Mouse (Mus musculus): Measurements from ENCODE around the gene Pik3r1.
A peak's percentile ranks its signal among the peaks of the same experiment; 100 is the strongest.

The Pik3r1 gene

DNA sequence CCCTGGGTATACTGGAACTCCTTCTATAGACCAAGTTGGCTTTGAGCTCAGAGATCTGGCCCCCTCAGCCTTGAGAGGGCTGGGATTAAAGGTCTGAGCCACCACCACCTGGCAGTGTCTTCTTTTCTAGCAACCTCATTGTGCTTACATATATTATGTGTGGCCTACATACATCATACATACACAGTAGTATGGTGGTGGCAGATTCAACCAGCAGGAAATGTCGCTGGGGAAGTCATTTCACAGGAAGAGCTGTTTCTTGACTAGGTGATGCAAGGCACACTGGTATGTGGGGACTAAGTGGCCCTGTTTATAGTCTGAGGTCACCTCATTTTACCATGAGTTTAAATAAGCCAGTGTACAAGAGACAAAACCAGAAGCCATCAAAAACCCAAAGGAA is 87.9 kb downstream of the Pik3r1 start:
- no peak for DNase-seq (ENCODE audit: low spot score)

DNA sequence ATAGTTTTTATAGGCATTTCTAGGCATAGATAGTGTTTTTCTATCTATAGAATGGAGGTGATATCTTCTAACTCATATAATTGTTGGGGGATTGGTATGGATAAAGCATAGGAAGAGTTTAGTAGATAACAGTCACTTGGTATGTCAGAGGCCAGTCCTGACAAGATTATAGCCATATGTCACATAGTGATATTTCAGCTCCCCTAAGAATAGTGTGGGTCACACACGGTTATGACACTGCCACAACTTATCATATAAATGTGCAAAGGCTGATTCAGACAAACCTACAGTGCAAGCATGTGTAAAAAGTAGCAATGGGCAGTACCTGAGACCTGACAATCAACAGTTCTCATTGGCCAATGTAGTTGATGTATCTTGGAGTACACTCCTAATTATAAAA is 89.0 kb downstream of the Pik3r1 start:
- DNase-seq (ENCODE audit: low spot score) = no peak

DNA sequence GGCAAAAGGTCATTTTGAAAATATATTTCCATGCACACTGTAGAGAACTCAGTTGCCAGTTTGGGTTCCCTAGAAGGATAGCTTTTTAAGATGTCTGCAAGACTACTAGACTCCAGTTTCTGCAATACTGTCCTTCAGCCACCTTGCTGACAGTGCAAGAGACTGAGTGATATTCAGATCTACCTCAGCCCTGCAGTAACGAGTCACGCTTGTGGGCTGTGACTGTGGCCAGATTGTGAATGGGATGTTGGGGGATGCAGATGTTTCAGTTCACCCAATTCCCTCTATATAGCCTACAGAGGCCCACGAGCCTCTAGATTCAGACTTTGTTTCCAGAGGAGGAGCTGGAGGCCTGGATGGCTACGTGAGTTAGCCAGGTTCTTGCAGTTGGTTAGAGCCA is 90.0 kb downstream of the Pik3r1 start:
- no peak for DNase-seq (ENCODE audit: low spot score)

DNA sequence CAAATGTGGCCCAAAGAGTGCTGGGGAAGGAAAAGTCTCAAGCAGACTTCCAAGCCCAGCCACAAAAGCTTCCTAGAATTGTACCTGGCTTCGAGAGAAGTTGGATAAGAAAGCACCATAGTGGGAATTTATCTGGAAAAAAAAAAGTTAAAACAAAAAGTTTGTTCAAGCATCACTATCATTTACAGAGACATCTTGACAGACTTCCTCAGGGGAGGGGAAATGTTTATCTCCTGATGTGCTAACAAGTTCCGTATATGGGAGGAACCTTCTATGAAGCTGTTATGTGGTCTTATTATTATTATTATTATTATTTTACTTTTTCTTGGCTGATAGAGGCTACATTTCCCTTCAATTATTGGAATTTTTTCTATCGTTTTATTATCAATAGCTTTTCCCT is 94.1 kb downstream of the Pik3r1 start:
- DNase-seq (ENCODE audit: low spot score) = no peak

DNA sequence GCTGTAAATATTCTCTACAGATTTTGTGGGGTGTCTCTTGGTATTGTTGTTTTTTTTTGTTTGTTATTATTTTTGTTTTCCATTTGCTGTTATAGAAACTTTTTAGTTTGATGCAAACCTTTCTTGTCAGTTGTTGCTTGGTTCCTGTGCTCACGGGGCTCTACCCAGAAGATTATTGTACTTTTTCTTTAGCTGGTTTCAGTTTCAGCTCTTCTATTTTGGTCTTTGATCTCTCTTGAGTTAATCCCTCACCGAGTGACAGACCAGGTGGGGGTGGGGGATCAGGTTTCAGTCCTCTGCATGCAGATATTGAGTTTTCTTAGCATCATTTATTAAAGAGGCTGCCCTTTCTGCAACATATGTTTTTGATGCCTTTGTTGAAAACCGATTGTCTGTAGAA is 99.2 kb downstream of the Pik3r1 start:
- DNase-seq (ENCODE audit: low spot score) = no peak

DNA sequence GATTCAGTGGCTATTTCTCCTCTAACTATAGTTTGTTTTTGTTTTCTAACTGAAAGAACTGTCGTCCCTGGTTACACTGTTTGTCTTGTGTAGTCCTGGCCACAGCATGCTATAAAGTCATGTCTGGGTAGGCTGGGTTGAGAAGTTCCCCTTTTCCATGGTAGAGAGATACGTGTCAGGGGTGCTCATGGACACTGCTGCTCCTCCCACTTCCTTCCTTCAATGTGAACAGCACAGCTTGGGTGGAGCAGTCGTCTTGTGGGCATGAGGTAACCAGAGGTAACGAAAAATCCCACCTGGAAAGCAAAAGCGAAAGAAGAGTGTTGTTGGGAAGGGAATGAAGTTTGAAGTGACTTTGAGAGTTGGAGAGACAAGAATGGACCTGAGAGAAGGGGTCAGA is 104.0 kb downstream of the Pik3r1 start:
- no peak for DNase-seq (ENCODE audit: low spot score)

DNA sequence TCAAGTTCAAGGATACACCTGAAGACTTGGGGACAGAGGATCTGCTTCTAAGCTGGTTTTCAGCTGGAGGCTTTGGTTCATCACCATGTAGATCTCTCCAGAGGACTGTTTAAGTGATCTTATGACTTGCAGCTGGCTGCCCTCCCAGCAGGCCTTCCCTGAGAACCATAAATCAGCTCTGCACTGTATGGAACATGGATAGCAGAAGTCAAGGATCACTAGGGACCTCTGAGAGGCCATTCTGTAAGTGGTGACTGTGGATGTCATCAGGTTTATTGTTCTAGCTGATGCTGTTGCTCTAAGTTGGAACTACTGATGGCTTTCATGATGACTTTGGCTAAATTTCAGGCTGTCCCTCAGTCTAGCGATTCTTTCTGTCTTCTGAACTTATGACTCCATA is 105.1 kb downstream of the Pik3r1 start:
- no peak for DNase-seq (ENCODE audit: low spot score)

DNA sequence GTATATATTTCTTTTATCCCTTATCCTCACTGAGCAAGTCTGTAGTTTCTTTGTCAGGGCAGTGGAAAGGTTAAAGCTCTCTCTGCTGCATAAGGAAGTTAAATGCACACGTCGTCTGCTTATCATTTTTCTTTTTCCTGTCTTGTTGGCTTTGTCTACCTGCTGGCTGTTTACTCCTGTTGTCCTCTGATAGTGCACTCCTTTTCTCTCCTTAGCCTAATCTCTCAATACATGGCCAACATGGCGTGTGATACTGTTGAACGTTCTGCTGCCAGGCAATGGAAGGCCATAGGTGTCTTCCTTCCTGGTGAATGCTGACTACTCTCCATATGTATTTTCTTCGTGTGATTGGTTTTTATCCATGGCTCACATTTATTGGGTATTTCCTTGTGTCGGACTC is 106.5 kb downstream of the Pik3r1 start:
- no peak for DNase-seq (ENCODE audit: low spot score)

DNA sequence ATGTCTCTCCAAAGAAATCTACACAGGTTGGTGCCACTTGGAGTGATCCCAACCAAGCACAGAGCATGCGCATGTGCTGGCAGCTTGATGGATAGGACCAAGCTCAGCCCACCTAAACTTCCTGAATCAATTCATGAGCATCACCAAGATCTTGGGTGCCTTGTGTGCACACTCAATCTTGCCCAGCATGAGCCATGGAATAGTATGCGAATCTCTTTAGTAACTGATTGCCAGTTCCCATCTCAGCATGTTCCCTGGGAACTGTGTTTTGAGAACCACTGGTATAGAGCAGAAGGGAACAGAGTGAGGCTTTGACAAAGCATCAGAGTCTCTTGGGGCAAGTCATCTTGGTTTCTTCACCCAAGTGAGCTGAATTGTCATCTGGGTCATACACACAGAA is 107.8 kb downstream of the Pik3r1 start:
- no peak for DNase-seq (ENCODE audit: low spot score)

DNA sequence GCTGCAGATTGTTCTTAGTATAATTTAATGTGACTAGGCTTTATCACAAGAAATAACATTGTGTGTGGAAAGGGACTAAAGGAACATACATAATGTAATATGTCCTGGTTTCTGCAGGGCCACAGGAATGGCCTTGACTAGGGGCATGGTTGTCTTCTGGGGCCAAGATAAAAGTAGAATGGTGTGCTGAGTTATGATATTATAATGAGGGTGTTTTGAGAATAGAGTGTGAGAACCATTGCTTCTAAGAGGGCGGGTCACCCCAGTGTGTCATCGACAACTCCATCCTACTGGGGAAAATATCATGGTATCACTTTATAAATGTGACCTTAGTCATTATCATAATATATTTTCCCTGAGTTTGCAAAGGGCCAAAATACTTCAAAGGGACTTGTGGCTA is 115.9 kb downstream of the Pik3r1 start:
- DNase-seq (ENCODE audit: low spot score) = no peak

DNA sequence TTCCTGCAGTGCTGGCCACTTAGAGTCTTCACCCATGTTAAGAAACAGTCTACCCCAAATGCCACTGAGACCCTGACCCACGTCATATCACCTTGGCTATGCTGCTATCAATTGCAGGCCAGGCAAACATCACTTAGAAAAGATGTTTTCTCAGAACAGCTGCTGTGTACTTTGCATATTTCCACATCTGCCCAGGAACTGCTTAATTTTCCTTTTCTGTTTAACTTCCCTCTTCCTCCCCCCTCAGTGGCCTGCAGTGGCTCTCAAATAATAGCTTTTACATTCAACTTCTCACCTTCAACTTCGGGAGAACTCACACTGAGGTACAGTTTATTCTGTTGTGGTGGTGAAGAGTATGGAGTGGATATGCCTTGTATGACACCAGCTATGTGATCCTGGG is 126.4 kb downstream of the Pik3r1 start:
- no peak for DNase-seq (ENCODE audit: low spot score)

DNA sequence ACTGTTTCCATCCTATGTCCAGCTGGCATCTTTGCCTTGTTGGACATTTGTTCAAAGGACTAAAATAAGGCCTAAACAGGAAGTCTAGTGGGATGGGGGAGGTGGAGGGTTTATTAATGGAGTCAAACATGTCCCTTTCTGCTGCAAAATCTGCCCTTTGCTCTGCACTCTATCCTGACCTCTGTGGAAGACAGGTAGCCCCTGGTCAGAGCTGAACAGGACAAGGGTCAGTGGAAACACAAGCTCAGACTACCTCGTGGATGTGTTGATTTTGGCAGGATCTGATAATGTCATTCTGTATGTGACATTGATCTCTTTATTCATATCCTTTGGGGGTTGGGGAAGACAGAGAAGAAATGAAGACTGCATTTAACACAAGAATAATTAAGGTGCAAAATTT is 132.2 kb downstream of the Pik3r1 start:
- DNase-seq (ENCODE audit: low spot score) = no peak

DNA sequence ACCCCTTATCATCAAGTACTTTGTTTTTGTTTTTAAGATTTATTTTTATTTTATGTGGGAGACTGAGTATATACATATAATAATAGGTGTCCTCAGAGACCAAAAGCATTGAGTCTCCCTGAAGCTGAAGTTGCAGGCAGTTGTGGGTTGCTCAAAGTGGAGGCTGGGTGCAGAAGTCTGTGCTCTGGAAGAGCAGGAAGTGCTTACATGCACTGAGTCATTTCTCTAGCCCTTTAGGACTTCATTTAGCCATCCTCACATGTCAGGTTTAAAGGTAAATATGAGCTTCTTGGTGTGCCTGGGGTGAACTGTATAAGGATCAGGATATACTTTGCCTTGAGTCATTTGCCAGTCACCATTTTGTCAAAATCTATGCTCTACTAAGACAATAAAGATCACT is 133.6 kb downstream of the Pik3r1 start:
- DNase-seq (ENCODE audit: low spot score) = no peak

DNA sequence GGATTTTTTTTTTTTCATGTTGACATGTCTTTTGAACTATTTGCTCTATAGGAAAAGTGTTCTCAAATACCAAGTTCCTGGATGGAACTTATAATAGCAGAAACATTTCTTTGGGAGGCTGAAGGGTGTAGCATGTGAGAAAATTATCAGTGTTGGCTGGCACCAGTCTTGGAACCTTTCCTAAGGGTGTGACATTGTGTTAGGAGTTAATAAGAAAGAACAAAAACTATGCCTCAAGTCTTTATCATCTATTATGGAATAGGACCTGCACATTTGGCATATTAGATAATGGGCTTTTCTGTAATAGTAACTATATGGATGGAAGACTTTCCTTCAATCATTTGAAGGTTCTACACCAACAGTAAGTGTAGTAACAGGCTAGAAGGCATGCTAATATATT is 134.4 kb downstream of the Pik3r1 start:
- no peak for DNase-seq (ENCODE audit: low spot score)

DNA sequence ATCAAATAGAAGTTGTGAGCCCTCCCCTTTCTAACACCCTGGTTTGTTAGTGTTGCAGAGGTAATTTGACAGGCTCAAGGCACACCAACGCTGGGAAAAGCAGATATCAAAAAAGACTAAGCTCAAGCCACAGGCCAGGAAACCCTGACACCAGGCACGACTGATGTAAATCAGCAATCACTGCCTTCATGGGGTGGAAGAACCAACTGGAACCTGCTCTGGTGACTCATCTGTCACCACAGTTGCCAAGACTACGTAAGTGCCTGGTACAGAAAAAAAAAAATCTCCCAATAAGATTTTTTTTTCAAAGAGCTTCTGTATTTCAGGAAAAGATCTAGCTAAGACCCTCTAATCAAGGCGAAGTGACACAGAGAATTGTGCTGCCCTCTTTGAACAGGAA is 135.2 kb downstream of the Pik3r1 start:
- DNase-seq (ENCODE audit: low spot score) = peak; percentile 31

DNA sequence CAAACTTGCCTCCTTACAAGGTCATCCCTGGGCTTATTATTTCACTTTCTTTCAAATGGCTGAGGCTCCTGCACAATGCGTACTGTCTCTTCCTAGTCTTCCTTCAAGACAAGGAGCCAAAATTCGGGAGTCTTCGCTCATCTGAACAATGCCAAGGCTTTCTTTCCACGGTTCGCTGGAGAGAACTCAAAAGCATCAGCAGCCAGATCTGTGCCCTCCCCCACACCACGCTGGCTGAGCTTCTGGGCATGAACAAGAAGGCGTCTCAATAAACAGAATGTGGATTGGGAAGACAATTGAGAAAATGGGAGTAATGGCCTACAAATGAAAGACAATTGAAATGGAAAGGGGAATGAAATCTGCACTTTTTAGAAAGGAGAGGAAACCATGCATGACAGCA is 136.5 kb downstream of the Pik3r1 start:
- no peak for DNase-seq (ENCODE audit: low spot score)

All from urinary bladder, postnatal 14 days (tissue).